In the genomic region with DNA sequence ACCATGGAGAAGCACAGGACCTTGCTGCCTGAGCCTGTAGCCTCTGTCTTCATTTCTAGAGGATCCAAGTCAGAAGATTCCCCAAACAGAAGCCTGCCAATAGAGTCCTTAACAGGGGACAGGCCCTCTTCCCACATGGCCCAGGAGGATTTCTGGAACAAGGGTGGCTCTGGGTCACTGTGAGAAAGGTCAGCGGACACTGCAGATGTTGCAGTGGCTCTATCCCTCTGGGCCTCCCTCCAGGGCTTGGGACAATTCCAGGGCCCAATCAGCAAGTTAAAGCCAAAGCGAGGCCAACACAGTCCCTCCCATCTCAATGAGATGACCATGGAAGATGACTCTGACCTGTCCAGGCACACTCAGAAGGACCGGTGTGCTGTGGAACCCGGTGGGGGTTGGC, we compare ENCODE assay signal across 7 mouse cellular contexts.
DNase-seq lines count a peak whose midpoint lies in the region; ATAC-seq and TF ChIP-seq lines count a peak whose summit lies in the region.

No protein-coding gene starts in this region.

- no peak for TF ChIP-seq EP300 in ES-Bruce4 (IDR thresholded peaks at IDR 0.05; ENCODE audit: insufficient read depth, low read depth, low read length)

- H3K27me3 ChIP-seq in ES-Bruce4 (ENCODE audit: control insufficient read depth, insufficient read depth, low read length, poor library complexity, severe bottlenecking): no peaks in the 10 kb centered on the region

- no peak for TF ChIP-seq CTCF in ES-Bruce4 (IDR thresholded peaks at IDR 0.05; ENCODE audit: low read depth, low read length)

- no peak overlapping the region for H3K9ac ChIP-seq in ES-Bruce4 (ENCODE audit: low read depth, poor library complexity, severe bottlenecking)

- H3K4me3 ChIP-seq in ES-Bruce4 (ENCODE audit: low read depth, low read length): no peak overlapping the region

- no peaks in the 10 kb centered on the region for H3K9me3 ChIP-seq in ES-Bruce4 (replicated peaks; ENCODE audit: control insufficient read depth, insufficient read depth, low read length, poor library complexity, severe bottlenecking)

- no peak for TF ChIP-seq POLR2A in ES-Bruce4 (IDR thresholded peaks at IDR 0.05; ENCODE audit: insufficient read depth, low read length)

- peaks cover 5% of the 10 kb centered on the region for H3K4me1 ChIP-seq in ES-Bruce4 (ENCODE audit: control insufficient read depth, insufficient read depth, low read length)

- 0 out of 2 replicates have a peak, but pooled peaks cover 2% of the 10 kb centered on the region for H3K36me3 ChIP-seq in ES-Bruce4 (ENCODE audit: control insufficient read depth, insufficient read depth, low read length, poor library complexity, severe bottlenecking)

- H3K27ac ChIP-seq in ES-Bruce4 (ENCODE audit: insufficient read depth, low read length): peak overlapping the region; percentile 98

- peak; percentile 42 for DNase-seq in 3T3-L1 (ENCODE audit: low read depth, low spot score)
- DNase-seq in gastrocnemius, postnatal 4 days (ENCODE audit: low spot score in 2 of 2): peak; percentile 59 to 68
- DNase-seq in lung, postnatal 10 days: peak; percentile 84
- no peak for DNase-seq in cerebellum, postnatal 25 days
- no peak for DNase-seq in Muller cell, postnatal 12 days (ENCODE audit: inconsistent ontology term)

- ATAC-seq in megakaryocyte progenitor cell, adult 5-6 weeks (replicated peaks; ENCODE audit: poor library complexity): no peak

Comparison
In these comparisons a context has a peak if more than half of its experiments do, and no peak if none do; other contexts are left out.
1. DNase-seq: peak in 3T3-L1 (single experiment), gastrocnemius, postnatal 4 days (2 of 2) and lung, postnatal 10 days (single experiment); none in cerebellum, postnatal 25 days (0 of 2) and Muller cell, postnatal 12 days (single experiment).